Mouse (Mus musculus) thymus, postnatal 10 days (tissue): ENCODE data around the gene Zyg11a.
"Not testable (repeated sequence)": the region's sequence is repeated elsewhere in the genome, so short reads cannot be mapped to it uniquely, and the experiment has no call there.

Experiments
- DNase-seq, 2 experiments: peaks; one replicate each; pipeline ENCODE4 v3.0.0; 2021; ENCODE audit warnings: low spot score in 2 of 2

Zyg11a gene

GRCm38 (mm10) chr4:108144880-108145279, 73.0 kb downstream of the Zyg11a start, which contains the start of gene Scp2:
Gene Scp2 (minus strand): TSS chr4:108144998.
- DNase-seq, result no peak

- no peak for DNase-seq
Measured at GRCm38 (mm10) chr4:108143778-108144177, 74.1 kb downstream of the Zyg11a start.

- DNase-seq, result not testable (repeated sequence)
Measured at GRCm38 (mm10) chr4:108143178-108143577, 74.7 kb downstream of the Zyg11a start.

GRCm38 (mm10) chr4:108136938-108137337, 80.9 kb downstream of the Zyg11a start:
- DNase-seq, result no peak
